In genomic region chr4:141648262-141648661, GRCm38 (mm10) we compare ENCODE assay signal across 34 mouse cellular contexts. TPM values are rescaled to one million over a fixed set of nuclear protein-coding genes. Genes with fewer than 3 reads are reported as not detected.
DNase-seq lines count a peak whose midpoint lies in the region; ATAC-seq and TF ChIP-seq lines count a peak whose summit lies in the region.
"Had no signal": no experiment of that assay in that cellular context is flagged by ENCODE, and none has a peak within 500 bp of the region (broad histone marks: within the 10 kb centered on the region; RNA-seq: fewer than 3 reads in every experiment).

No protein-coding gene starts in this region.

- peak; percentile 67 for TF ChIP-seq POLR2A in heart, adult 2 months (IDR thresholded peaks at IDR 0.05; ENCODE audit: insufficient read depth, low read depth, low read length)

- peaks cover 2% of the 10 kb centered on the region; the same call in 1 of the 2 replicates for H3K79me2 ChIP-seq in heart, adult 2 months (replicated peaks; ENCODE audit: control insufficient read depth, insufficient read depth, low read length)

- peaks cover 7% of the 10 kb centered on the region for H3K36me3 ChIP-seq in heart, adult 2 months (ENCODE audit: control insufficient read depth, insufficient read depth, low read length)
- H3K36me3 ChIP-seq in heart, embryonic 10.5 days: peaks cover 40% of the 10 kb centered on the region
- H3K36me3 ChIP-seq in limb, embryonic 12.5 days: peaks cover 43% of the 10 kb centered on the region
- H3K36me3 ChIP-seq in limb, embryonic 10.5 days: peaks cover 47% of the 10 kb centered on the region
- peaks cover 14% of the 10 kb centered on the region for H3K36me3 ChIP-seq in neural tube, embryonic 15.5 days

- peak; percentile 98 for TF ChIP-seq EP300 in heart, adult 2 months (IDR thresholded peaks at IDR 0.05; ENCODE audit: insufficient read depth, low read depth, low read length)

- no peaks in the 10 kb centered on the region for H3K9me3 ChIP-seq in heart, embryonic 10.5 days
- no peaks in the 10 kb centered on the region for H3K9me3 ChIP-seq in limb, embryonic 12.5 days
- 0 out of 2 replicates have a peak, but pooled peaks cover 2% of the 10 kb centered on the region for H3K9me3 ChIP-seq in limb, embryonic 10.5 days (replicated peaks)
- H3K9me3 ChIP-seq in neural tube, embryonic 15.5 days (replicated peaks): no peaks in the 10 kb centered on the region
- H3K9me3 ChIP-seq: embryonic facial prominence, embryonic 15.5 days; forebrain, embryonic 13.5 days; kidney, embryonic 15.5 days; midbrain, embryonic 13.5 days had no signal

- WGBS in heart, adult 2 months: 51% methylated on average over 5 of the region's 5 CpGs
- 89% methylated on average over 5 of the region's 5 CpGs for whole genome bisulfite sequencing in heart, embryonic 10.5 days
- 94% methylated on average over 5 of the region's 5 CpGs for WGBS in limb, embryonic 12.5 days
- 91% methylated on average over 5 of the region's 5 CpGs for WGBS in limb, embryonic 10.5 days
- WGBS in neural tube, embryonic 15.5 days: 82% methylated on average over 5 of the region's 5 CpGs

- no peaks in the 10 kb centered on the region for H3K27me3 ChIP-seq in heart, adult 2 months (ENCODE audit: control insufficient read depth, insufficient read depth, low read length)
- H3K27me3 ChIP-seq in heart, embryonic 10.5 days (ENCODE audit: insufficient read depth, poor library complexity, severe bottlenecking): no peaks in the 10 kb centered on the region
- H3K27me3 ChIP-seq in limb, embryonic 12.5 days: no peaks in the 10 kb centered on the region
- H3K27me3 ChIP-seq in limb, embryonic 10.5 days (ENCODE audit: low read depth, poor library complexity, severe bottlenecking): no peaks in the 10 kb centered on the region
- no peaks in the 10 kb centered on the region for H3K27me3 ChIP-seq in neural tube, embryonic 15.5 days (replicated peaks)
- H3K27me3 ChIP-seq: embryonic facial prominence, embryonic 15.5 days; forebrain, embryonic 13.5 days; kidney, embryonic 15.5 days; midbrain, embryonic 13.5 days; Patski had no signal

- no peak overlapping the region for H3K9ac ChIP-seq in heart, adult 2 months (ENCODE audit: low read depth, low read length)
- no peak overlapping the region for H3K9ac ChIP-seq in limb, embryonic 12.5 days (replicated peaks)
- H3K9ac ChIP-seq in neural tube, embryonic 15.5 days (replicated peaks): no peak overlapping the region
- H3K9ac ChIP-seq: embryonic facial prominence, embryonic 15.5 days; forebrain, embryonic 13.5 days; hindbrain, embryonic 14.5 days; kidney, embryonic 15.5 days; liver, embryonic 14.5 days; midbrain, embryonic 13.5 days had no signal

- peak; percentile 70 for DNase-seq in gastrocnemius, adult 18-20 months (ENCODE audit: low spot score)
- no peak for DNase-seq in gastrocnemius, postnatal 36 days
- peak in 1 of 2 experiments; percentile 81 for DNase-seq in heart, adult 2 months
- no peak for DNase-seq in heart, embryonic 10.5 days (ENCODE audit: low spot score)
- DNase-seq in limb, embryonic 10.5 days (ENCODE audit: low spot score): no peak
- no peak for DNase-seq in right cerebral cortex, adult 2 months (ENCODE audit: low spot score in 2 of 2)
- DNase-seq: adrenal gland, postnatal 10 days; cerebellum, adult 11 months; cerebellum, adult 9-11 months; kidney, adult 11 months; kidney, postnatal 25 days; liver; lung, adult 2 months; lung, postnatal 10 days; right cerebral cortex, adult 18-20 months; right cerebral cortex, postnatal 4 days; thymus, adult 2 months; thymus, postnatal 36 days had no signal

- no peak for ATAC-seq in limb, embryonic 12.5 days (ENCODE audit: insufficient number of reproducible peaks, insufficient read depth, low FRiP score, low TSS enrichment, low read depth)
- ATAC-seq in neural tube, embryonic 15.5 days (ENCODE audit: low FRiP score): no peak
- ATAC-seq: inflammation-experienced regulatory T-cells, adult 6 months; midbrain, embryonic 13.5 days; Patski had no signal

- H3K27ac ChIP-seq in heart, adult 2 months: peak overlapping the region; percentile 80
- H3K27ac ChIP-seq in heart, embryonic 10.5 days: no peak overlapping the region
- H3K27ac ChIP-seq in limb, embryonic 12.5 days: peak overlapping the region; percentile 80; the same call in 1 of the 2 replicates
- no peak overlapping the region for H3K27ac ChIP-seq in limb, embryonic 10.5 days
- H3K27ac ChIP-seq in neural tube, embryonic 15.5 days (replicated peaks): peak overlapping the region; percentile 63; the same call in 1 of the 2 replicates
- H3K27ac ChIP-seq: embryonic facial prominence, embryonic 15.5 days; kidney, embryonic 15.5 days; liver, embryonic 14.5 days; macrophage had no signal

- intact Hi-C loops in gastrocnemius, postnatal 36 days (cut with DNase I): no loop called here
- intact Hi-C loops in heart, adult 2 months (cut with DNase I): no loop called here

- peaks cover 17% of the 10 kb centered on the region for H3K4me1 ChIP-seq in heart, adult 2 months (ENCODE audit: control insufficient read depth, insufficient read depth, low read length)
- peaks cover 15% of the 10 kb centered on the region for H3K4me1 ChIP-seq in heart, embryonic 10.5 days
- peaks cover 24% of the 10 kb centered on the region for H3K4me1 ChIP-seq in limb, embryonic 12.5 days (replicated peaks)
- no peaks in the 10 kb centered on the region for H3K4me1 ChIP-seq in limb, embryonic 10.5 days
- H3K4me1 ChIP-seq in neural tube, embryonic 15.5 days: peaks cover 28% of the 10 kb centered on the region

- no peak overlapping the region for H3K4me3 ChIP-seq in heart, adult 2 months
- no peak overlapping the region for H3K4me3 ChIP-seq in heart, embryonic 10.5 days
- no peak overlapping the region for H3K4me3 ChIP-seq in limb, embryonic 12.5 days (replicated peaks)
- H3K4me3 ChIP-seq in limb, embryonic 10.5 days: no peak overlapping the region
- no peak overlapping the region for H3K4me3 ChIP-seq in neural tube, embryonic 15.5 days (replicated peaks)
- H3K4me3 ChIP-seq: embryonic facial prominence, embryonic 15.5 days; forebrain, embryonic 13.5 days; kidney, embryonic 15.5 days; midbrain, embryonic 13.5 days had no signal

- no peak for TF ChIP-seq CTCF in heart, adult 2 months (IDR thresholded peaks at IDR 0.05)

- H3K4me2 ChIP-seq in limb, embryonic 12.5 days: no peak overlapping the region
- H3K4me2 ChIP-seq in neural tube, embryonic 15.5 days: no peak overlapping the region
- H3K4me2 ChIP-seq: embryonic facial prominence, embryonic 15.5 days; hindbrain, embryonic 14.5 days; kidney, embryonic 15.5 days; midbrain, embryonic 13.5 days had no signal

RNA-seq across cellular contexts. Expression of gene Plekhm2, which starts 16.4 kb away (rescaled TPM):
- total RNA-seq in gastrocnemius, adult 18-20 months (2021): 10 to 100 TPM; 28.9 to 34.5 TPM
- total RNA-seq in gastrocnemius, postnatal 36 days (2021): 10 to 100 TPM; 23.6 to 30.5 TPM
- total RNA-seq in heart, adult 2 months (2021): 100 to 1,000 TPM in 1 of 2 experiments, 10 to 100 TPM in 1; 95.2 to 126 TPM
- polyA plus RNA-seq in heart, adult 2 months (2012; rRNA removed): 111 and 144 TPM in 2 replicates
- polyA plus RNA-seq in heart, embryonic 10.5 days (2016; fragmentation: Nextera tagmentation; extraction: Ambion mirVana): 4.1 and 5.4 TPM in 2 replicates
- 7.4 and 8.3 TPM in 2 replicates for polyA plus RNA-seq in limb, embryonic 12.5 days (2016; fragmentation: Nextera tagmentation; extraction: Ambion mirVana)
- polyA plus RNA-seq in limb, embryonic 10.5 days (2016; fragmentation: Nextera tagmentation; extraction: Ambion mirVana): 5.0 and 5.6 TPM in 2 replicates
- polyA plus RNA-seq in neural tube, embryonic 15.5 days (2015; fragmentation: Nextera tagmentation; extraction: Ambion mirVana): 6.8 and 8.1 TPM in 2 replicates

RNA-seq across cellular contexts. Expression of gene Slc25a34, which starts 24.6 kb away (rescaled TPM):
- 10 to 100 TPM; 13.3 to 15.7 TPM for total RNA-seq in gastrocnemius, adult 18-20 months (2021)
- total RNA-seq in gastrocnemius, postnatal 36 days (2021): 10 to 100 TPM; 10.3 to 26.0 TPM
- 100 to 1,000 TPM; 118 to 132 TPM for total RNA-seq in heart, adult 2 months (2021)
- polyA plus RNA-seq in heart, adult 2 months (2012; rRNA removed): 183 and 258 TPM in 2 replicates
- 0.20 and 0.34 TPM in 2 replicates for polyA plus RNA-seq in heart, embryonic 10.5 days (2016; fragmentation: Nextera tagmentation; extraction: Ambion mirVana)
- not detected in 2 replicates for polyA plus RNA-seq in limb, embryonic 12.5 days (2016; fragmentation: Nextera tagmentation; extraction: Ambion mirVana)
- polyA plus RNA-seq in limb, embryonic 10.5 days (2016; fragmentation: Nextera tagmentation; extraction: Ambion mirVana): 0.05 TPM in 1 of 2 replicates, not detected in the other
- 0.10 and 0.28 TPM in 2 replicates for polyA plus RNA-seq in neural tube, embryonic 15.5 days (2015; fragmentation: Nextera tagmentation; extraction: Ambion mirVana)
- total RNA-seq: granulocyte monocyte progenitor cell, adult 5-6 weeks; megakaryocyte-erythroid progenitor cell, adult 5-6 weeks; MEL; monocyte, adult 5-6 weeks had no signal
- polyA plus RNA-seq: hindbrain, embryonic 14.5 days had no signal

RNA-seq across cellular contexts. Expression of gene Tmem82, which starts 29.8 kb away (rescaled TPM):
- total RNA-seq in gastrocnemius, adult 18-20 months (2021): under 1 TPM; 0.55 to 0.62 TPM
- 1 to 10 TPM in 1 of 2 experiments, under 1 TPM in 1; 0.62 to 1.4 TPM for total RNA-seq in gastrocnemius, postnatal 36 days (2021)
- total RNA-seq in heart, adult 2 months (2021): 10 to 100 TPM; 16.5 to 20.2 TPM
- polyA plus RNA-seq in heart, adult 2 months (2012; rRNA removed): 35.5 and 36.6 TPM in 2 replicates
- polyA plus RNA-seq in heart, embryonic 10.5 days (2016; fragmentation: Nextera tagmentation; extraction: Ambion mirVana): 0.96 and 2.4 TPM in 2 replicates
- 0.80 and 0.87 TPM in 2 replicates for polyA plus RNA-seq in limb, embryonic 12.5 days (2016; fragmentation: Nextera tagmentation; extraction: Ambion mirVana)
- polyA plus RNA-seq in limb, embryonic 10.5 days (2016; fragmentation: Nextera tagmentation; extraction: Ambion mirVana): 1.1 and 1.6 TPM in 2 replicates
- 0.18 and 0.88 TPM in 2 replicates for polyA plus RNA-seq in neural tube, embryonic 15.5 days (2015; fragmentation: Nextera tagmentation; extraction: Ambion mirVana)
- total RNA-seq: MEL; monocyte, adult 5-6 weeks had no signal
- polyA plus RNA-seq: hindbrain, embryonic 14.5 days had no signal

RNA-seq across cellular contexts. Expression of gene Rsc1a1, which starts 37.1 kb away (rescaled TPM):
- 1 to 10 TPM; 4.1 to 5.2 TPM for total RNA-seq in gastrocnemius, adult 18-20 months (2021)
- 1 to 10 TPM; 5.2 to 9.3 TPM for total RNA-seq in gastrocnemius, postnatal 36 days (2021)
- not detected for total RNA-seq in heart, adult 2 months (2021)
- 4.6 and 8.8 TPM in 2 replicates for polyA plus RNA-seq in heart, adult 2 months (2012; rRNA removed)
- 3.1 and 4.4 TPM in 2 replicates for polyA plus RNA-seq in heart, embryonic 10.5 days (2016; fragmentation: Nextera tagmentation; extraction: Ambion mirVana)
- 1.8 TPM in 1 of 2 replicates, not detected in the other for polyA plus RNA-seq in limb, embryonic 12.5 days (2016; fragmentation: Nextera tagmentation; extraction: Ambion mirVana)
- polyA plus RNA-seq in limb, embryonic 10.5 days (2016; fragmentation: Nextera tagmentation; extraction: Ambion mirVana): 1.3 and 3.0 TPM in 2 replicates
- polyA plus RNA-seq in neural tube, embryonic 15.5 days (2015; fragmentation: Nextera tagmentation; extraction: Ambion mirVana): 0.22 TPM in 1 of 2 replicates, not detected in the other
- total RNA-seq: monocyte, adult 5-6 weeks had no signal
- polyA plus RNA-seq: embryonic facial prominence, embryonic 15.5 days; hindbrain, embryonic 14.5 days; inflammation-experienced regulatory T-cells, adult 6 months; kidney, embryonic 15.5 days; macrophage; midbrain, embryonic 13.5 days had no signal

RNA-seq across cellular contexts. Expression of gene Fblim1, which starts 42.4 kb away (rescaled TPM):
- 1 to 10 TPM in 1 of 2 experiments, under 1 TPM in 1; 0.90 to 1.1 TPM for total RNA-seq in gastrocnemius, adult 18-20 months (2021)
- total RNA-seq in gastrocnemius, postnatal 36 days (2021): under 1 TPM; 0.64 to 0.84 TPM
- total RNA-seq in heart, adult 2 months (2021): 100 to 1,000 TPM; 236 to 263 TPM
- 297 and 303 TPM in 2 replicates for polyA plus RNA-seq in heart, adult 2 months (2012; rRNA removed)
- 61.9 and 62.7 TPM in 2 replicates for polyA plus RNA-seq in heart, embryonic 10.5 days (2016; fragmentation: Nextera tagmentation; extraction: Ambion mirVana)
- polyA plus RNA-seq in limb, embryonic 12.5 days (2016; fragmentation: Nextera tagmentation; extraction: Ambion mirVana): 65.4 and 78.9 TPM in 2 replicates
- polyA plus RNA-seq in limb, embryonic 10.5 days (2016; fragmentation: Nextera tagmentation; extraction: Ambion mirVana): 58.6 and 77.7 TPM in 2 replicates
- 31.0 and 32.2 TPM in 2 replicates for polyA plus RNA-seq in neural tube, embryonic 15.5 days (2015; fragmentation: Nextera tagmentation; extraction: Ambion mirVana)
- total RNA-seq: common myeloid progenitor, adult 5-6 weeks; megakaryocyte-erythroid progenitor cell, adult 5-6 weeks; MEL; monocyte, adult 5-6 weeks had no signal

Comparison
In these comparisons a context has a peak if more than half of its experiments do, and no peak if none do; other contexts are left out.
1. H3K27ac ChIP-seq: peak in heart, adult 2 months (single experiment), limb, embryonic 12.5 days (single experiment) and neural tube, embryonic 15.5 days (single experiment); none in heart, embryonic 10.5 days (single experiment) and limb, embryonic 10.5 days (single experiment).
2. RNA of gene Plekhm2, which starts 16.4 kb away (polyA plus RNA-seq): 111 to 144 TPM in heart, adult 2 months; 6.8 to 8.1 TPM in neural tube, embryonic 15.5 days, 7.4 to 8.3 TPM in limb, embryonic 12.5 days, 5.0 to 5.6 TPM in limb, embryonic 10.5 days and 4.1 to 5.4 TPM in heart, embryonic 10.5 days; every median in the first group is over 10 times any median in the second.
3. RNA of gene Slc25a34, which starts 24.6 kb away (polyA plus RNA-seq): 183 to 258 TPM in heart, adult 2 months; 0.20 to 0.34 TPM in heart, embryonic 10.5 days, 0.10 to 0.28 TPM in neural tube, embryonic 15.5 days, 0.05 TPM in limb, embryonic 10.5 days and not detected in limb, embryonic 12.5 days; every median in the first group is over 100 times any median in the second.
4. RNA of gene Tmem82, which starts 29.8 kb away (polyA plus RNA-seq): 35.5 to 36.6 TPM in heart, adult 2 months; 0.96 to 2.4 TPM in heart, embryonic 10.5 days, 1.1 to 1.6 TPM in limb, embryonic 10.5 days, 0.80 to 0.87 TPM in limb, embryonic 12.5 days and 0.18 to 0.88 TPM in neural tube, embryonic 15.5 days; every median in the first group is over 10 times any median in the second.